Mouse (Mus musculus) spleen, postnatal 14 days (tissue): Measurements from ENCODE around the gene Acmsd.
A peak's percentile ranks its signal among the peaks of the same experiment; 100 is the strongest.
"Not testable (repeated sequence)": the region's sequence is repeated elsewhere in the genome, so short reads cannot be mapped to it uniquely, and the experiment has no call there.

Experiments used
- DNase-seq, 2 experiments: peaks; one replicate each; pipeline ENCODE4 v3.0.0; 2021 to 2022; ENCODE audit warnings: low spot score in 2 of 2

The Acmsd gene

GRCm38 (mm10) chr1:127729096-127729495 lies at the start of gene Acmsd:
Gene Acmsd (plus strand): TSS chr1:127729413.
- no peak for DNase-seq

- DNase-seq = peak; percentile 10 to 42
These were observed 49.6 kb upstream of the Acmsd start, which contains the start of gene Tmem163 for GRCm38 (mm10) chr1:127679498-127680133. Gene Tmem163 (minus strand): TSS chr1:127679548.

GRCm38 (mm10) chr1:127696533-127696932 lies 32.7 kb upstream of the Acmsd start:
- DNase-seq = no peak

GRCm38 (mm10) chr1:127702187-127702586 lies 27.0 kb upstream of the Acmsd start:
- DNase-seq = no peak

DNA sequence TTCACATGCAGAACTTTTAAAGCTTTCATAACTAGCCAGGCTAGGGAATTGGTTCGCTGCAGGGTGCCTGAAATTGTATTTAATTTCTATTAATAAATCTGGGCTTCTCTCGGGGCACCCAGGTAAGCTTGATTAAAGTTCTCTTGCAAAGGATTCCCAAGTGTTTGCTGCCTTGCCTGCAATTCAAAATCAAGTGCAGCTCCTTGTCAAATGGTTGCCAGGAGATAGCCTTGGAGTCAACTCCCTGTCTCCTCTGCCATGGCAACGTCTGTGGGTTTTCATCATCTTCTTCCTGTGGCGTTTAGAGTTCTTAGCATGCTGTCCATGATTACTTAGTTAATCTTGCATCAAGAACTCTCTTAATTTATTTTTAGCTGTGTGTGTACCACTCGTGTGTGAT lies 22.9 kb upstream of the Acmsd start:
- DNase-seq = no peak

DNA sequence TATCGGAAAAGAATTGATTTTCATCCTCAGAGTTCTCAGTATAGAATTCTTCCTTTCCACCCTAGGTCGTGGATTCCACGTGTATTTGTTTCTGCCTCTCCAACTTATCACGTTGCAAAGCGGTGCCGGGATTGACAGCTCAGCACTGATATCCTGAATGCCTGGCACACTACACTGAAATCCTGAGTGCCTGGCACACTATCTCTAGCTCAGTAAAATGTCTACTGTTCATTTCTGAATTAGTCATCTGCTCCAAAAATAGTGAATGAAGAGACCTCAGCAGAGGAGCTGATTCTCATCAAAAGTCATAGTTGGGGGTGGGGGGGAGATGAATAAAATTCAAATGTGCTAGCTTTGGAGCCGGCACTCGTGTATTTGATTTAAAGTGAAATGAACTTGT lies 12.8 kb upstream of the Acmsd start:
- DNase-seq = no peak

GRCm38 (mm10) chr1:127718290-127718689 lies 10.9 kb upstream of the Acmsd start:
- DNase-seq = no peak

DNA sequence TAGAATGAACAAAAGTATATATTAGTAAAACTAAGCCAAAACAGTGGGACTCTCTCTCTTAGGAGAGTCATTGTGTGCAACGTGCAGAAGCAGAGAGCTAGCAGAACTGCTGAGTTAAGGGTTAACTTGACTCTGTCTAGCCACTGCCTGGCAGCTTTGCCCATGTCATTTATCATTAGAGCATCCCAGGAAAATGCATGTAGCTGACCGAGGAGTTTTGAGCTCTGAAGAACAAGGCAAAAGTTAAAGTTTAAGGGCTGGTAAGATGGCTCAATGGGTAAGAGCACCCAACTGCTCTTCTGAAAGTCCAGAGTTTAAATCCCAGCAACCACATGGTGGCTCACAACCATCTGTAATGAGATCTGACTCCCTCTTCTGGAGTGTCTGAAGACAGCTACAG lies 5.6 kb upstream of the Acmsd start:
- no peak for DNase-seq

GRCm38 (mm10) chr1:127731086-127731485 lies 1.9 kb downstream of the Acmsd start:
- no peak for DNase-seq

DNA sequence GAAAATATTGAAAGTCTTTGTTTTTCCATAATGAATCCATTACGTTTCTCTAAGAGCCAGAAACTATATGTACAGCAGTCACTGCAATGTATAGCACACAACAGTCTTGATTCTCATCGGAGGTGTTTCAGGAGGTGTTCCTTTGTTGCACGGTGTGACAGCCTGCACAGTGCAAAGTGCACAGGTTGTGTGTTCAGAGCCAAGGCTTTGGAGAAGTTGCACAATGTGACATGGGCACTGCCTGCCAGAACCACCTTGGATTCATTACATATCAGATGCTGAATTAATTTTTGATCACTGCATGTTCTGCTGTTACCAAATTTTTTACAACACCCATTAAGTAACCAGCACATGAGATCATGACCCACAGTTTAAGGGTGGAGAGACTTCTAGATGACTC lies 3.2 kb downstream of the Acmsd start:
- no peak for DNase-seq

- DNase-seq = no peak
These were observed 3.6 kb downstream of the Acmsd start for GRCm38 (mm10) chr1:127732841-127733240.

DNA sequence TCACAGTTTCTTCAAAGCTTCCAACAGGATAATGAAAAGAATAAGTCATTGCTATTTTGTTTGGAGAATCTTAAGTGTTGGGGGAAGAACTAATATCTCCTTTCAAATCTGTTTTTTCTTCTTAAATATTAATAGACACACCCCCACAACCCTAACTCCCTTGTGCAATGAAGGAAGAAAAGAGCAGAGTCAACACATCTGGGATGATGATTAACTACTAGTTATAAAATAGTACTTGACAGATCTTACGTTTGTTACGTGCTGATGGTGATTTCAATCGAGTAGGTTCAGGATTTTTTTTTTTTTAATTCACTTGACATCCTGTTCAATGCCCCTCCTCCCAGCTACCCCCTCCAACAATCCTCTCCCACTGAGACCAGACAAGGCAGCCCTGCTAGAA lies 6.1 kb downstream of the Acmsd start:
- no peak for DNase-seq

- DNase-seq = no peak
These were observed 21.3 kb downstream of the Acmsd start for GRCm38 (mm10) chr1:127750401-127751102.

DNA sequence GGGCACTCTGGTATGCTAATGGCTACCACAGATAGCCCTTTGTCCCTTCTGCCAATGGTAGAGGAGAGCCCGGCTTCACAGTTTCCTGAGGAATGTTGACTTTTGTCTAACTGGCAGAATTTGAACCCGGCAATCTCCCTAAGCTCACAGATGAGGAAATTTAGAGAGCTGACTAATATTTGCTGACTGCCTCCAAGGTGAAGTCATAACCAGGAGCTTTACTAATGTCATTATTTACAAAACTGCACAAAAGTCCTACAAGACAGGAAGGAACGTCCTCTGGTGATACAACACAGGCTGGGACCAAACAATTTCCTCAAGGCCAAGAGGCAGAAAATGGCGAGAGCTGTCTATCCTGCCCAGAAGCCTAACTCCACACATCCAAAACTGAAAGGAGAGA lies 26.6 kb downstream of the Acmsd start:
- no peak for DNase-seq

GRCm38 (mm10) chr1:127756331-127757163 lies 27.3 kb downstream of the Acmsd start:
- peak; percentile 13 to 31 for DNase-seq

DNA sequence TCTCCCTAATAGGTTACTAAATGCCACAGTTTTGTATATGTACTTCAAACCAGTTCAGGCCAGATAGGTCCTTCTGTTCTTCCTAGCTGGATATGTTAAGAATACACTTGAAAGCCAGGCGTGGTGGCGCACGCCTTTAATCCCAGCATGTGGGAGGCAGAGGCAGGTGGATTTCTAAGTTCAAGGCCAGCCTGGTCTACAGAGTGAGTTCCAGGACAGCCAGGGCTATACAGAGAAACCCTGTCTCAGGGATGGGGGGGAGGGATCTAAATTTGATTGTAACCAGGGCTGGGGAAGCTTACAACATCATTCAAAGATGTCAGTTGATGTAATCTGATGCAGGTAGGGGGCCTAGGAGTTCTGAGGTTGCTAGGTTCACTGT lies 27.9 kb downstream of the Acmsd start:
- not testable (repeated sequence) for DNase-seq

DNA sequence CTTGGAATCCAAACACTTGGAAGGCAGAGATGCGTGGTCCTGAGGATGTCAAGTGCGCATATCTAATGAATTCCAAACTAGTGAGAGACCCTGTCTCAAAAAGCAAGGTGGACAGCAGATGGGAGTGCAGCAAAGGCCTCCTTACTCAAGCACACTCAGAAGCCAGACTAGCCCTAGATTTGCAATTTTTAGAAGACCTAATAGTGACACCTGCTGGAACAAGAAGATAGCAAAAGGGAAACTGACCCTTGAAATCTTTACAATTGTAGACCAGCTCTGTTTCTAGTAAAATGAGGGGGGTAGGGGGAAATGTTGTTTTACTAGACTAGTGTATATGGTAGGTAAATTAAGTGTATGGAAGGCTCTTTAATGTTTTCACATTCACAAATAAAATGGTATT lies 36.3 kb downstream of the Acmsd start:
- no peak for DNase-seq

- DNase-seq = no peak
These were observed 37.5 kb downstream of the Acmsd start for GRCm38 (mm10) chr1:127766741-127767140.

DNA sequence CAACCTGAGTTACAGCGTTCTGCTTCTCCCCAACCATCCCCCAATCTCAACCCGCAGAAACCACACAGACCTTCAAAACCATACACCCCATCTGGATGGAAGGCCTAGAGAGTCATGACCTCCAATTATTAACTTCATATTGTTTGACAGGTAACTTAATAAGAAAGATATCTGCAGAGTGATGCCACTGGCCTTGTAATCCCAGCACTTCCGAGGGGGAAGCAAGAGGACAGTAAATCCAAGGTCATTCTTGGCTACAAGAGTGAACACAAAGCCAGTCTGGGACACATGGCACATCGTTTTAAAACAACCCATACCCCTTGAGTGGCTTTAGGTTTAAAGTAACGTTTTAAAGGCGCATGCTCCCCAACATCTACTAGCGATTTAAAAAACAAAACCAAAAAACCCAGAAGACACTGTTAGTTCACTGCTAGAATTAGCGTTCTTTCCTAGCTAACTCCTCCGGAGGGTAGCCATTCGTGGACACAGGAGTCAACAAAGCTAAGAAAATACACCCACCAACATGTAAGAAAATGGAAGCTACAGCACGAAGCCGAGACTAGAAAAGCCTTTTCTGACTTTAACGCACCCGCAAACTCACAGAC lies 44.1 kb downstream of the Acmsd start:
- no peak for DNase-seq

GRCm38 (mm10) chr1:127773803-127774500 lies 44.7 kb downstream of the Acmsd start, which contains the start of gene Ccnt2:
Gene Ccnt2 (plus strand): TSS chr1:127774164.
- peak; percentile 97 for DNase-seq

DNA sequence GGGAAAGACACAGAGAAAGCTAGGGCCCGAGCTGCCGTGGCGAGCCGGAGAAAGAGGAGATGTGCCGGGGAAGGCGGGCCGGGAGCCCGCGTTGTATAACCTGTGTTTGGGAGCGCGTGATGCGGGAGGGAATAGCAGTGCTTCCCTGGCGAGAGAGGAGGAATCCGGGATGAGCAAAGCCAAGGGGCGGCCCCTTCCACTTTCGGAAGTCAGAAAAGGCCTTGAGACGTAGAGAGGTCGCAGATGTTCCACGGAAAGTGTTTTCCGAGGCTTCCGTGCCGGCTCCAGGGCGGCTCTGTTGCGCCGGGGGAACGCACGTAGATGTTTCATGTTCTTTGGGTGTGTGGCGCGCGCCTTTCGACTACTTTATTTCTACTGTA lies 45.3 kb downstream of the Acmsd start:
- no peak for DNase-seq
